Mouse (Mus musculus) intestine, embryonic 16.5 days (tissue): ENCODE measurements around the gene Gm49333. TPM values are rescaled to one million over a fixed set of nuclear protein-coding genes. Genes with fewer than 3 reads are reported as not detected.
A peak's percentile ranks its signal among the peaks of the same experiment; 100 is the strongest.

ENCODE experiments used
- ATAC-seq: fragments of 200-750 bp; cut with Nextera tagmentation; 2 replicates; pipeline ENCODE4 v1.8.0; 2017; ENCODE audit warnings: moderate TSS enrichment, moderate library complexity
- H3K27ac ChIP-seq: fragments of 300-500 bp; sonication (generic); 2 replicates; pipeline ENCODE4 v1.5.1; 2014; ENCODE audit warnings: mild to moderate bottlenecking, low read length
- H3K27me3 ChIP-seq: fragments of 300-500 bp; sonication (generic); replicated peaks from 2 replicates; pipeline ENCODE4 v1.6.1; 2014; ENCODE audit warnings: low read length, control low read depth, mixed read lengths; ENCODE audit not compliant: control insufficient read depth, insufficient read depth
- H3K36me3 ChIP-seq: fragments of 300-500 bp; sonication (generic); 2 replicates; pipeline ENCODE4 v1.6.1; 2014; ENCODE audit warnings: low read length, control low read depth; ENCODE audit not compliant: control insufficient read depth, insufficient read depth
- H3K4me1 ChIP-seq: fragments of 300-500 bp; sonication (generic); 2 replicates; pipeline ENCODE4 v1.6.1; 2014; ENCODE audit warnings: low read length, control low read depth, mixed read lengths; ENCODE audit not compliant: control insufficient read depth, insufficient read depth
- H3K4me2 ChIP-seq: fragments of 300-500 bp; sonication (generic); 2 replicates; pipeline ENCODE4 v1.6.1; 2014; ENCODE audit warnings: low read depth, low read length, control low read depth
- H3K4me3 ChIP-seq: fragments of 300-500 bp; sonication (generic); 2 replicates; pipeline ENCODE4 v1.5.1; 2014; ENCODE audit warnings: mild to moderate bottlenecking, low read length
- H3K9ac ChIP-seq: fragments of 300-500 bp; sonication (generic); 2 replicates; pipeline ENCODE4 v1.6.1; 2014; ENCODE audit warnings: low read depth, low read length
- H3K9me3 ChIP-seq: fragments of 300-500 bp; sonication (generic); 2 replicates; pipeline ENCODE4 v1.6.1; 2016; ENCODE audit warnings: low read length, control low read depth; ENCODE audit not compliant: control insufficient read depth
- WGBS: fragments of 180-500 bp; shearing (Covaris S2); extraction: QIAGEN DNeasy Blood & Tissue Kit; methylation state at CpG from one replicate; pipeline ENCODE4 v1.1.7; 2014; 5-methylcytosine and 5-hydroxymethylcytosine counted together
- polyA plus RNA-seq: library from polyadenylated mRNA; unstranded; fragments of >200 nt; fragmentation: Nextera tagmentation; extraction: Ambion mirVana; gene quantifications from 2 replicates; pipeline ENCODE4 v1.2.1, GENCODE M21; 2015

Gene Gm49333
- polyA plus RNA-seq, 1 experiment from 2014 or later: not detected

DNA sequence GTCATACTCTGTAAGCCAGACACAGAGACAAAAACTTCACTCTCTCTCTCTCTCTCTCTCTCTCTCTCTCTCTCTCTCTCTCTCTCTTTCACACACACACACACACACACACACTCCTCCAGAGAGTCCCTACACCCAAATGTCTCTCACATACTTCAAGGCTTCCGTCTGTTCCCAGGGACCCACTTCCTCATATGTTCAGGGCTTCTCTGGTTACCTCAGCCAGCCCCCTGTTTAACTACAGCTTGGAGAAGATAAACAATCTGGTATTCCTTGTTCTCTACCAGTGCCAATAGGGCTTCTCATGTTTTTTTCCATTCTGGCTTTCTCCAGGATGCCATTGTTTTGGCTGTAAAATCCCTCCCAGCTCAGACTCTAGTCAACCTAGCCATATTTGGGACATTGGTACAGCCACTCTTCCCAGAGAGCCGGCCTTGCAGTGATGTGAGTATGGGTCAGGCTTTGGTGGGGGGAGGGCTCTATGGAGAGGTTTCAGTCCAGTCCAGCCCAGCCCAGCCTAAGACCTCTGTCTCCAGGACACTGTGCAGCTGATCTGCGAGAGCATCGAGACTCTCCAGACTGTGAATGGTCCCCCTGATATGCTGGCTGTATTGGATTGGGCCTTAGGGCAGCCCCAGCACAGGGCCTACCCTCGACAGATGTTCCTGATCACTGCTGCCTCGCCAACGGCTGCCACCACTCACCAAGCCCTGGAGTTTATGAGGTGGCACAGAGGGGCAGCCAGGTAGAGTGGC lies 14.5 kb upstream of the Gm49333 start:
- no peak overlapping the region for H3K27ac ChIP-seq
- no peak overlapping the region for H3K9ac ChIP-seq
- H3K9me3 ChIP-seq: no peaks in the 10 kb centered on the region
- H3K4me3 ChIP-seq: no peak overlapping the region
- ATAC-seq: 0 out of 2 replicates have a peak, but pooled peaks have one; percentile 6
- H3K36me3 ChIP-seq: no peaks in the 10 kb centered on the region
- H3K4me2 ChIP-seq: no peak overlapping the region
- 55% methylated on average over 7 of the region's 7 CpGs for WGBS
- peaks cover 5% of the 10 kb centered on the region for H3K27me3 ChIP-seq
- no peaks in the 10 kb centered on the region for H3K4me1 ChIP-seq

DNA sequence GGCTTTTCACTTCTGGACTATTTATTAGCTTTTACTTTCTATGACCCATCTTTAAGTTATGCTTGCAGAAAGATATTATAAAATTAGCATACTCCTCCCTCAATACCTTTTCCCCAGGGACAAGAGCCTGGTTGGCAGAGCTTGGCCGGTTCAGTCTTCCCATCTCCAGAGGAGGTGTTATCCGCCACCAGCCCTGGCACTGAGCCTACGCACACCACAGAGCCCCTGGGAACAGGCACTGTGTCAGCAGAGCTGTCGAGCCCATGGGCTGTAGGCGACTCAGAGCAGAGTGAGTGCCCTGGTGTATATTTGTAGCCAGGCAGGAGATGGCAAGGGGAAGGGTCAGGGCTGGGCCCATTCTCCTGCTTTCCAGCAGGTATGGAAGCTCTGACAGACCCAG lies 10.9 kb upstream of the Gm49333 start:
- 76% methylated on average over 5 of the region's 5 CpGs for WGBS
- no peaks in the 10 kb centered on the region for H3K27me3 ChIP-seq
- no peak overlapping the region for H3K4me2 ChIP-seq
- H3K36me3 ChIP-seq: no peaks in the 10 kb centered on the region; the same call in 1 of the 2 replicates
- H3K4me3 ChIP-seq: no peak overlapping the region
- no peak overlapping the region for H3K9ac ChIP-seq
- no peaks in the 10 kb centered on the region for H3K4me1 ChIP-seq
- no peak overlapping the region for H3K27ac ChIP-seq
- no peaks in the 10 kb centered on the region for H3K9me3 ChIP-seq
- no peak for ATAC-seq

DNA sequence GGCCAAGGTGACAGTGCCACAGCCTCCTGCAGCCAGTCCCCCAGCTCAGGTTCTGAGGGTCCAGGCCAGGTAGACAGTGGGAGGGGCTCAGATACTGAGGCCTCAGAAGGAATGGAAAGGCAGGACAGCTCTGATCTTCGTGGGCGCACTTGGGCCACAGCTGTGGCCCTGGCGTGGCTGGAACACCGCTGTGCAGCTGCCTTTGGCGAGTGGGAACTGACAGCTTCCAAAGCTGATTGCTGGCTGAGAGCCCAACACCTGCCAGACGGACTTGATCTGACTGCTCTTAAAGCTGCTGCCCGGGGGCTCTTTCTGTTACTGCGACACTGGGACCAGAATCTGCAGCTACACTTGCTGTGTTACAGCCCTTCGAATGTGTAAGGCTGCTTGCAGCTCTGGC lies 6.7 kb upstream of the Gm49333 start:
- Histone ChIP-seq H3K4me1 (0 out of 2 replicates have a peak, but pooled peaks cover 3% of the 10 kb centered on the region), H3K27me3 (no peaks in the 10 kb centered on the region), H3K9ac (no peak overlapping the region), H3K4me2 (no peak overlapping the region), H3K27ac (no peak overlapping the region), H3K9me3 (no peaks in the 10 kb centered on the region), H3K4me3 (no peak overlapping the region), H3K36me3 (peaks cover 6% of the 10 kb centered on the region)
- ATAC-seq: no peak
- WGBS: 71% methylated on average over 9 of the region's 9 CpGs

DNA sequence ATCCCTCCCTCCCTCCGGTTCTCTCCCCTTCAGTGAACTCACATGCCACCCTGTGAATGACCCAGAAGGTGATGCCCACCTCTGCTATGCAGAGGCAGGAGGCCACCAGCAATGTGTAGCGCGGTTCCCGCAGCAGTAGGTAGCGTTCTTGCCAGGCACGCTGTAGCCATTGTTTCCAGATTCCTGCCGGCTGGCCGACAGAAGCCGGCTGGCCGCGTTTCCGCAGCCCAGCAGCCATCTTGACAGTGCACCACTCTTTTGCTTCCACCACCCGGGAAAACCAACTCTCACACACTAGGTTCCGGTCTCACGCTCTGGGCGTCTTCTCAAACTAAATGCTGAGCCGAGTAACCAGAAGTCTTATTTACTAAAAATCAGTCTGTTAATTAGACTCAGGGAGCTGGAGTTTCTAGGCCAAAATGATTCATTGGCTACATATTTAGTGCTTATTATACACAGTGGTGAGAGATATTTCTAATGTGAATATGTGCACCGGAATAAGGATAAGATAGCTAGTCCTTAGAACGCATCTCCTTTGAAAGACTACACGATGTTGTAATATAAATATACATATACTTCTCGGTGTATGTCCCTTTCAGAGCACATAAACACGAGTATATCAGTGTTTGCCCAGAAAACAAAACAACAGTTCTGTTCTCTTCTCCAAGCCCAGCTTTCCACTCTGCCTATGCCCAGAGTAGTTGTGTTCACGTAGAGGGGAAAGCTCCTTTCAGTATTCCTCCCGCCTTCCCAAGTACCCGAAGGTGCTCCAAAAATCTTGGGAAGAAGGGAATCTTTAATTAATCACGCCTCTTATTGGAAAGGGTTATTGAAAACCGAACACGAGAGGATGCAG lies 681 bp upstream of the Gm49333 start:
- WGBS: under 1% methylated on average over 28 of the region's 28 CpGs
- Histone ChIP-seq H3K4me3 (peak overlapping the region; percentile 91), H3K36me3 (peaks cover 6% of the 10 kb centered on the region; the same call in 1 of the 2 replicates), H3K4me1 (peaks cover 11% of the 10 kb centered on the region; the same call in 1 of the 2 replicates), H3K27ac (peak overlapping the region; percentile 83), H3K4me2 (peak overlapping the region; percentile 85), H3K9ac (peak overlapping the region; percentile 86), H3K9me3 (no peaks in the 10 kb centered on the region), H3K27me3 (no peaks in the 10 kb centered on the region)
- ATAC-seq: peak; percentile 62

DNA sequence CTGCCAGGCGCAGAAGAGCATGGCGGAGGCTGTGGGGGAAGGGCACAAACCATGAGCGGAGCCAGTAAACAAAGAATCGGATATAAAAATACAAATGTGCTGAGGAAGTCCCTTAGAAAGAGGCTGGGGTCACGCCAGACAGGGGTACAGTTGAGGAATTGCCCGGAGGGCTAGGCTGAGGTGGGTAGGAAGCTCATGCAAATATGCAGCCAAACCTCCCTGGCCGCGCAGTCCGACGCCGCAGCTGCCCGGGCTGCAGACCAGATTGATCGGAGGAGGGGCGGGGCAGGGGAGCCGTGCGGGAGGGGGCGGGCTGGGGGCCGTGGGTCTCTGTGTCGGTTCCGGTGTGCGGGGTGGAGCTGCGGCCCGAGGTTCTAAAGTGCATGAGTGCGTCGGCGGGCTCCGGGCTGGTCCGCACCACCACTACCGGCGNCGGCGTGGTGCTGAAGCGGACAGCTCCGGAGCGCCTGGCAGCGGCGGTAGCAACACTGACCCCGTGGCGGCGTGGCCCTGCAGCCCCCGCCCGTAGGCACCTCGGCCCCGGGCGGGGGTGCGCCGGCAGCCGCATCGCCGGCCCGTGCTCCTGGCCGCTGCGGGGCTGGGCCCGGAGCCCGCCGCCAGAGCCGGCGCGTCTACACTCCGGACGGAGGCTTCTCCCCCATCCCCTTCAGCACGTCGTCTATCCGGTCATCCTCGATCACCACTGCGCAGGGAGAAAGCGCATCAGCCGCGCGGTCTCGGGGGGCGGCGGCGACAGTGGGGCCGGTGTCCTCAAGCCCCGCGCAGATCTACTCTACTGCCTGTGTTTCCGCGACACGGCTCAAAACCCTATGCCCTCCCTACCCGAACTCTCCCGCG lies 8.4 kb downstream of the Gm49333 start:
- peaks cover 14% of the 10 kb centered on the region for H3K27me3 ChIP-seq
- peak overlapping the region; percentile 99 for H3K4me2 ChIP-seq
- peak; percentile 49 for ATAC-seq
- H3K9ac ChIP-seq: no peak overlapping the region
- H3K9me3 ChIP-seq: no peaks in the 10 kb centered on the region
- no peak overlapping the region for H3K27ac ChIP-seq
- WGBS: 2% methylated on average over 80 of the region's 83 CpGs
- peaks cover 14% of the 10 kb centered on the region for H3K4me1 ChIP-seq
- no peaks in the 10 kb centered on the region for H3K36me3 ChIP-seq
- peak overlapping the region; percentile 76 for H3K4me3 ChIP-seq

DNA sequence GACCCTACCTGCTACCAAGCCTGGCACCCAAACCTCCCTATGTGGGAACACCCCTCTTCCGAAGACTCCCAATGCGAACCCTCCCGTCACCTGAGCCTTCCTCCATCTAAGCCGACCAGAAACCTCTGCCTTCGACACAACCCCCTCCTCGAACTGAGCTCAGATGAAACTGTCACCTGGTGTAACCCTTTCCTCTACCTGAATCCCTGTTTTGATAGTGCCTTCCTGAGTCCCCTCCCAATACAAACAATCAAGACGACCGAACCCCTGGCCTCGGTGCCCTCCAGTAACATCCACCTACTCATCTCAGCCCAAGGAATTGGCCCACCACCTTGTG lies 9.0 kb downstream of the Gm49333 start:
- Histone ChIP-seq H3K4me1 (peaks cover 14% of the 10 kb centered on the region), H3K9me3 (no peaks in the 10 kb centered on the region), H3K36me3 (no peaks in the 10 kb centered on the region), H3K4me3 (peak overlapping the region; percentile 76), H3K9ac (no peak overlapping the region), H3K27ac (no peak overlapping the region), H3K4me2 (peak overlapping the region; percentile 99), H3K27me3 (peaks cover 14% of the 10 kb centered on the region)
- ATAC-seq: no peak
- WGBS: 2% methylated on average over 9 of the region's 9 CpGs

DNA sequence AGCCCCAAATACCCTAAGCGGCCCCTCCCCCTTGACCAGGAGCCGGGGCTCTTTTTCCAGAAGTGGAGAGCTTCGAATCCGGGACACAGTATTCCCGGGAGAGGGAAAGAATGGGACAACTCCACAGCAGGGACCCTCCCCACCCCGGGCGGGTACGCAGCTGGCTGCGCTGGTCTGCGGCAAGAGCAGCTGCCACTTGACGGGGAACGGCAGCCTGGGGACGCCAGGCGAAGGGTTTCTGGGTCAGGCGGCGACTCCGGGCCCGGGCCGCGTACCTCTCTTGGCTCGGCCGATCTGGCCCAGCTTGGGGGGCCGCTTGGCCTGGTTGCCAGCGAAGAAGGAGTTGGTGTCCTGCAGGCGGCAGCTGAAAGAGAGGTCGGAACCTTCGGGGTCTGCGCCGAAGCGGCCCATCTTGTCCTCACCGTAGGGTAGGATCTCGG lies 9.4 kb downstream of the Gm49333 start:
- Histone ChIP-seq H3K4me3 (peak overlapping the region; percentile 76), H3K36me3 (no peaks in the 10 kb centered on the region), H3K27me3 (peaks cover 14% of the 10 kb centered on the region), H3K4me1 (peaks cover 14% of the 10 kb centered on the region), H3K9ac (peak overlapping the region; percentile 78), H3K27ac (no peak overlapping the region; the same call in 1 of the 2 replicates), H3K9me3 (no peaks in the 10 kb centered on the region), H3K4me2 (peak overlapping the region; percentile 99)
- peak; percentile 14 for ATAC-seq
- WGBS: under 1% methylated on average over 32 of the region's 32 CpGs

DNA sequence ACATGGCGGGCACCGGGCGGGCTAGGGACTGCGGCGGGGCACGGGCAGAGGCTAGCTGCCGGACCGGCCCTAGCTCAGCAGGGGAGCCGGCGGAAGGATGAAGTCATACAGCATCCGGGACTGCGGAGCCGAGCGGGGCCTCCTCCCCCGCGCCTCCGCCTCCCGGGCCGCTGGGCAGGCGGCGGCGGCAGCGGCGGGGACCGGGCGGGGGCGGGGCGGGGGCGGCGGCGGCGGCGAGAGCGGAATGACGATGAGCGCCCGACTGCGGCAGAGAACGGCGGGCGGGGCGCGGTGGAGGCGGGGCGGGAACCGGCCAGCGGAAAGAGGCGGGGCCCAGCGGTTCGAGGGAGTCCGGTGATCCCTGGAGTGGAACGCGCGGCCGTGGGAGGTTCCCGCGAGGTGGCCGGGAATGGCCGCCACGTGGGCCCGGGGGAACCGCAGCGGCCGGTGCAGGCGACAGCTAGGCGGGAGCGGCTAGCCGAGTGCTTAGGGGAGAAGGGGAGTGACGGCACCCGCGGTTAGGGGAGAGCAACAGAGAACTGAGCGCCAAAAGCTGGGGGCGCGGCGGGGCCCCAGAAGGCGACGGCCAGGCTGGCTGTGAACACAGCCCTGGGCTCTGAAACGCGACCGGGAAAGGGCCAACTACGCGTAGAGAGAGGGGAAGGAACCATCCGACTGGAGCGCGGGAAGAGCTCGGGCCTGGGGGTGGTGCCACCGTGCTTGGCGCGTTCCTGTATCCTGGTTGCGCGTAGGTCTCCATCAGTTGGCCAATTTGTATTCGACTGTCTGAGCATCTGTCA lies 10.0 kb downstream of the Gm49333 start, which contains the start of gene Camk2n2:
Gene Camk2n2 (minus strand): TSS at position 97 of the 800 bp plus-strand sequence.
- Histone ChIP-seq H3K4me1 (peaks cover 14% of the 10 kb centered on the region), H3K27me3 (peaks cover 14% of the 10 kb centered on the region), H3K9me3 (no peaks in the 10 kb centered on the region), H3K4me2 (peak within 1 kb of the TSS; percentile 99), H3K4me3 (peak within 1 kb of the TSS; percentile 76), H3K36me3 (no peaks in the 10 kb centered on the region), H3K27ac (peak within 1 kb of the TSS; percentile 22; the same call in 1 of the 2 replicates), H3K9ac (peak within 1 kb of the TSS; percentile 78)
- ATAC-seq: peak; percentile 67
- WGBS: under 1% methylated on average over 81 of the region's 92 CpGs
